Mouse (Mus musculus): Measurements from ENCODE around the gene Gsk3b. TPM values are rescaled to one million over a fixed set of nuclear protein-coding genes. Genes with fewer than 3 reads are reported as not detected.

Gsk3b gene
- polyA plus RNA-seq (2012; ENCODE audit: low replicate concordance) = 13.4 and 26.2 TPM in 2 replicates

DNA sequence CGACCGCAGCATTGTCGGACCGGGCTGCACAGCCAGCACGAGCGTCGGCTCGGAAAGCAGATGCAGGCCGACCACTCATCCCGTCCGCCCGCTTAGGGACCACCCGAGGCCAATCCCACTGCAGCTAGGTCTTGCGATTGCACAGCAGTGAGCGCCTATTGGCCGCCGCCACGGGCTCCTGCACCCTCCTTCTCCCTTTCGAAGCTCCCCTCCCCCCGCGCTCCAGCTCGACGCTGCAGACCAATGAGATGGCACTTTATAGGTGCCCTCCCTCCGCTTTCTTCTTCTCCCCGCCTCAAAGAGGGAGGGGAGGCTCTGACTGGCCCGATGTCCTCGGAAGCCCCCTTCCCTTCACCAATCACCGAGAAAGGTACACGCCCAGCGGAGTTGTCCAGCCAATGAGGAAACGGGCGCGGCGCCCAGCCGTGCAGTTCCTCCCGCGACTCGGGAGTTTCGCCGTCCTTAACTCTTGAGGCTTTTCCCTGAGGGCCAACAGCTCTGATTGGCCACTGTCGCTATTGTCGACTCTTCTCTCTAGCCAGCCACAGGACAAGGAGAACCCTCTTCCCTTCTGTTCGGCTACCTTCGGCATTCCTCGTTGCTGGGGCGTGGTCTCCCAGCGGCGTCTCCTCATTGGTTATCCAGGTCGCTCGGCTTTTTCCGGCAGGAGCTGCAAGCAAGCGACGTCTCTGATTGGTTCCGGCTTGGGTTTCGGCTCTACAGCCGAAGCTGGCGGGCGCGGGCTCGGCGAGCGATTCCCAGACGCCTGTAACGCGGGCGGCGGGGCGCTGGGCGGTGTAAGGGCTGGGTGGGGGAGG lies at the start of gene Gsk3b:
TSS of gene Gsk3b (plus strand) at position 373 of the 818 bp plus-strand sequence.

DNA sequence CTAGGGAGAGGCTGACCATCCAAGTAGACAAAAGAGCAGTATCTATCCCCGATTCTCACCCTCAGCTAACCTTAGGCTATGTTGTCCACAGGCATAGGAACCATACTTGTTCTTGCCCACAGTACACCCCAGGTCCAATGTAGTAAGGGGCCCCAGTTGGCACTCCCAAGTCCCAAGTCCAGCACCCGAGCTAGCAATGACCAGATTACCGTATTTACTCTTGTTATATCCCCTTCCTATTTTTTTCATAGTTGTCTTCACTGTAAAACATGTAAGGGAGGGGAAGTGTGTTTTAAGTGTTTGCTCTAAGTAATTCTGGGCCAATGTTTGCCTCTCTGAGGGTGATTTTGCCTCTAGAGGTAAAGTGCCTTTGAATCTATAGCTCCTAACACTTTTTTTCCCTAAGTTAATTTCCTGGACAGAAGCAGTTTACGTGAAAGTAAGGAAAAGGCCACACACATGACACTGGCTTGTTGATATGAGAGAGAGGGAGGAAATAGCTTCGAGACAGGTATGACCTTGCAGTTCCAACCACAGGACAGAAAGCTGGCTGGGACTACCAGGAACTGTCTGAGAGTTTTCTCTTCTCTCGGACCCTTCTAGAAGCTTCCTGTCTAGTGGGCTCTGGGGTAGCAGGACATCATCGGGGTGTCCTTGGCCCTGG lies 206.0 kb downstream of the Gsk3b start, which contains the start of gene Nr1i2:
TSS of gene Nr1i2 (minus strand) at position 140 of the 664 bp plus-strand sequence.

Other genes starting within 250 kb of the Gsk3b start
- not detected in 2 replicates for gene Gm36028, start 227.9 kb upstream of the Gsk3b start, polyA plus RNA-seq (2012; ENCODE audit: low replicate concordance)
- gene Lrrc58, start 220.6 kb upstream of the Gsk3b start, polyA plus RNA-seq (2012; ENCODE audit: low replicate concordance) = 4.0 TPM in 2 replicates
- gene Gpr156, start 172.5 kb upstream of the Gsk3b start, polyA plus RNA-seq (2012; ENCODE audit: low replicate concordance) = 0.52 and 0.83 TPM in 2 replicates
- not detected in 2 replicates for gene Nr1i2, start 205.8 kb downstream of the Gsk3b start, polyA plus RNA-seq (2012; ENCODE audit: low replicate concordance)

Measured in hematopoietic multipotent progenitor cell, adult 10-12 weeks (in vitro differentiated cells).